Mouse (Mus musculus) stomach, embryonic 14.5 days (tissue): ENCODE measurements around the gene Hrc. TPM values are rescaled to one million over a fixed set of nuclear protein-coding genes. Genes with fewer than 3 reads are reported as not detected.

Experiments
- ATAC-seq: fragments of 200-750 bp; cut with Nextera tagmentation; 2 replicates; pipeline ENCODE4 v1.8.0; 2017; ENCODE audit warnings: low read depth, moderate TSS enrichment; ENCODE audit not compliant: insufficient number of reproducible peaks, insufficient read depth, low FRiP score
- H3K27ac ChIP-seq: fragments of 300-500 bp; sonication (generic); 2 replicates; pipeline ENCODE4 v1.5.1; 2014; ENCODE audit warnings: mild to moderate bottlenecking, low read length, moderate library complexity, mixed read lengths
- H3K27me3 ChIP-seq: fragments of 300-500 bp; sonication (generic); 2 replicates; pipeline ENCODE4 v1.6.1; 2014; ENCODE audit warnings: low read length, control low read depth, mixed read lengths; ENCODE audit not compliant: control insufficient read depth, insufficient read depth
- H3K36me3 ChIP-seq: fragments of 300-500 bp; sonication (generic); 2 replicates; pipeline ENCODE4 v1.6.1; 2014; ENCODE audit warnings: mild to moderate bottlenecking, control low read depth, low read length, moderate library complexity, mixed read lengths; ENCODE audit not compliant: control insufficient read depth, insufficient read depth
- H3K4me1 ChIP-seq: fragments of 300-500 bp; sonication (generic); 2 replicates; pipeline ENCODE4 v1.6.1; 2014; ENCODE audit warnings: low read length, control low read depth, mixed read lengths; ENCODE audit not compliant: control insufficient read depth, insufficient read depth
- H3K4me2 ChIP-seq: fragments of 300-500 bp; sonication (generic); replicated peaks from 2 replicates; pipeline ENCODE4 v1.6.1; 2014; ENCODE audit warnings: low read depth, low read length, control low read depth
- H3K4me3 ChIP-seq: fragments of 300-500 bp; sonication (generic); 2 replicates; pipeline ENCODE4 v1.5.1; 2014; ENCODE audit warnings: low read depth, low read length, control low read depth
- H3K9ac ChIP-seq: fragments of 300-500 bp; sonication (generic); replicated peaks from 2 replicates; pipeline ENCODE4 v1.6.1; 2014; ENCODE audit warnings: low read depth, mild to moderate bottlenecking, control low read depth, low read length, moderate library complexity, mixed read lengths
- H3K9me3 ChIP-seq: fragments of 300-500 bp; sonication (generic); 2 replicates; pipeline ENCODE4 v1.6.1; 2016; ENCODE audit warnings: low read depth, low read length, control low read depth; ENCODE audit not compliant: control insufficient read depth
- WGBS: fragments of 180-500 bp; shearing (Covaris S2); extraction: QIAGEN DNeasy Blood & Tissue Kit; methylation state at CpG from one replicate; pipeline ENCODE4 v1.1.7; 2014; 5-methylcytosine and 5-hydroxymethylcytosine counted together
- polyA plus RNA-seq: library from polyadenylated mRNA; unstranded; fragments of >200 nt; fragmentation: Nextera tagmentation; extraction: Ambion mirVana; gene quantifications from 2 replicates; pipeline ENCODE4 v1.2.1, GENCODE M21; 2014

Gene Hrc
- polyA plus RNA-seq, 1 experiment from 2014 or later: 1.8 TPM

DNA sequence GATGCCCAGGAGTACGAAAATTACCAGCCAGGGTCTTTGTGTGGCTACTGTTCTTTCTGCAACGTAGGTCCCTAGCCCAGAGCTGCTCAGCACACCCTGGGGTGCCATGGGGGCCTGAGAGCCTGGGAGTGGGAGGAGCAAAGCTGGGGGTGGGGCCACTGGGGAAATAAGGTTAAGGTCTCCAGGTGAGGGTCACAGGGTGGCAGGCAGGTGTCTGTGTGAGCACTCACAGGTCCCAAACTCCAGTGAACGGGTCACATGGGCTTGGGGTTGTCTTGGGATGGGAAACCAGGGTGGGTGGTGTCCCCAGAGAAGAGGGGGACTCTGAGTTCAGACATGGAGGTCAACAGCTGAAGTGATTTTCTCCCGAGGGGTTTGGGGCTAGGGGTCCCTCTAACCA is 2.4 kb downstream of the Hrc start:
- no peak overlapping the region; the same call in 1 of the 2 replicates for H3K27ac ChIP-seq
- ATAC-seq: no peak
- no peaks in the 10 kb centered on the region for H3K27me3 ChIP-seq
- H3K36me3 ChIP-seq: no peaks in the 10 kb centered on the region
- no peaks in the 10 kb centered on the region for H3K9me3 ChIP-seq
- no peak overlapping the region for H3K9ac ChIP-seq
- no peak overlapping the region for H3K4me2 ChIP-seq
- 17% methylated on average over 4 of the region's 4 CpGs for WGBS
- H3K4me3 ChIP-seq: no peak overlapping the region
- peaks cover 44% of the 10 kb centered on the region for H3K4me1 ChIP-seq

GRCm38 (mm10) chr7:45338161-45338911 is 3.2 kb downstream of the Hrc start:
- Histone ChIP-seq H3K4me1 (peaks cover 43% of the 10 kb centered on the region), H3K4me2 (peak overlapping the region; percentile 90)

DNA sequence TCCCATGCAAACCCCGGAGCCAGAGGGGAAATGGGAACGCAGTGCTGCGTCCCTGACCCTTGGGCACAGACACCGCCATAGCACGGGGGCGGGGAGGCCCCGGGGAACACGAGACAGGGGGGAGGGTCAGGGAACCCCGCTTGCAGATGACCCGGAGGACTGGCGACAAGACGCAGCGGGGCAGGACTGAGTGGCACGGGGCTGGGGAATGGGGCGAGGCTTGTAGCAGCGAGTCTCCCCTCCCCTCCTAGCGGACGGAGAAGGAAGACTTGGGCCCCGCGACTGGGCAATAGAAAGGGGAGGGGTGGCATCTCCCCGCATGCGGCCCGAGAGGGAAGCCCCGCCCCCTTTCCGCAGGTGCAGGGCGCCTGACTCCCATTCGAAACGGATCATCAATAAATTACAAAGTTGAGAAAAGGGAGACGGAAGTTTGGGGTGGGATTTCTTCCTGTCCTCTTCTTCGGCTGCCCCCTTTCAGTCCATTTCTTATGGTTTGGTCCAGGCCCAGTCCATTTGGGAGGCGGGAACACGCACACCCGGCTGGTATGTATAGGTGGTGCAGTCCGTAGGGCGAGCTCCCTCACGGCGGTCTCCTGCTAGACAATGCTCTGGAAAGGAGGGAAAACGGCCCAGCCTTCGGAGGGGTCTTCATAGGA is 4.4 kb downstream of the Hrc start:
- Histone ChIP-seq H3K27me3 (no peaks in the 10 kb centered on the region), H3K4me3 (peak overlapping the region; percentile 51), H3K4me2 (peak overlapping the region; percentile 90), H3K36me3 (no peaks in the 10 kb centered on the region), H3K9me3 (no peaks in the 10 kb centered on the region), H3K27ac (peak overlapping the region; percentile 74), H3K4me1 (peaks cover 37% of the 10 kb centered on the region), H3K9ac (no peak overlapping the region; the same call in 1 of the 2 replicates)
- peak; percentile 71; the same call in 1 of the 2 replicates for ATAC-seq
- under 1% methylated on average over 38 of the region's 39 CpGs for WGBS

More at GRCm38 (mm10) chr7:45338161-45338911, 3.2 kb downstream of the Hrc start:
- no peaks in the 10 kb centered on the region for H3K27me3 ChIP-seq
- peak; percentile 53 for ATAC-seq
- peak overlapping the region; percentile 51 for H3K4me3 ChIP-seq
- H3K27ac ChIP-seq: peak overlapping the region; percentile 74
- H3K9me3 ChIP-seq: no peaks in the 10 kb centered on the region
- H3K9ac ChIP-seq: no peak overlapping the region
- 5% methylated on average over 14 of the region's 14 CpGs for WGBS
- H3K36me3 ChIP-seq: no peaks in the 10 kb centered on the region

DNA sequence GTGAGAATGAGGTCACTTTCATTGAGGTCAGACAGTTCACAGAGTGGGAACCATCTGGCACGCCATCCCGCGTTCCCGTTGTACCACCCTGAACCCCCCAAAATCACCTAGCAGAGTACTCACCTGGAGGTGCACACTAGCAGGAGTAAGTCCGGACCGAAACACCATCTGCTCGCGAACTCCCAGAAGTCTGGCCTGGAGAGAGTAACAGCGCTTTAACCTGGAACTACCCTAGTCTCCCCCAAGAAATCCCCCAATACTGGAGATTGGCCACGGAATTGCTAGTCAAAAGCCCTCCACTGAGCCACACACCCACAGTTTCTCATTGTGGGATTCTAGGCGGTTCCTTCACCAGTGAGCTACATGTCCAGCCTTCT is 5.0 kb downstream of the Hrc start:
- H3K4me1 ChIP-seq: peaks cover 32% of the 10 kb centered on the region; the same call in 1 of the 2 replicates

DNA sequence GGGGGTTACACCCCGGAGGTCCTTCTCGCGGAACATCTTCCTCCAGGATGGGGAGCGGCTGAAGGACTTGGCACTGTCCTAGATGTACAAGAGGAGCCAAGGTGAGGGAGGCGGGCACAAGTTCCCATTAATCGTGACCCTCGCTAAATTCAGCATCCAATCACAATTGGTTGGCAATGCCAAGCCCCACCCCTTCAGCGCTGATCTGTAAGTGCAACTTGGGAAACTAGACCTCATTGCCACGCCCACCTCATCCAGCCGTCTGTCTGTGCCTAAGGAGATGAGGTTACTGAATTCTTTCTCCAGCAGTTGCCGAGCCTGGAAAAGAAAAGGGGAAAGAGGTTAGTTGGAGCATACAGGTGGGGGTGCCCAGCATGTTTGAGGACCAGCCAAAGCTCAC is 5.6 kb downstream of the Hrc start:
- no peaks in the 10 kb centered on the region for H3K9me3 ChIP-seq
- no peak overlapping the region for H3K9ac ChIP-seq
- H3K4me1 ChIP-seq: peaks cover 29% of the 10 kb centered on the region; the same call in 1 of the 2 replicates
- no peak overlapping the region for H3K27ac ChIP-seq
- ATAC-seq: no peak
- H3K27me3 ChIP-seq: no peaks in the 10 kb centered on the region
- H3K4me3 ChIP-seq: peak overlapping the region; percentile 51
- H3K4me2 ChIP-seq: peak overlapping the region; percentile 90
- 2% methylated on average over 11 of the region's 11 CpGs for WGBS
- H3K36me3 ChIP-seq: no peaks in the 10 kb centered on the region

More for the DNA sequence above, 5.0 kb downstream of the Hrc start:
- Histone ChIP-seq H3K9me3 (no peaks in the 10 kb centered on the region), H3K36me3 (no peaks in the 10 kb centered on the region), H3K4me2 (peak overlapping the region; percentile 90), H3K4me3 (peak overlapping the region; percentile 51), H3K27ac (peak overlapping the region; percentile 53), H3K9ac (no peak overlapping the region; the same call in 1 of the 2 replicates), H3K27me3 (no peaks in the 10 kb centered on the region)
- no peak for ATAC-seq
- WGBS: 2% methylated on average over 11 of the region's 11 CpGs

DNA sequence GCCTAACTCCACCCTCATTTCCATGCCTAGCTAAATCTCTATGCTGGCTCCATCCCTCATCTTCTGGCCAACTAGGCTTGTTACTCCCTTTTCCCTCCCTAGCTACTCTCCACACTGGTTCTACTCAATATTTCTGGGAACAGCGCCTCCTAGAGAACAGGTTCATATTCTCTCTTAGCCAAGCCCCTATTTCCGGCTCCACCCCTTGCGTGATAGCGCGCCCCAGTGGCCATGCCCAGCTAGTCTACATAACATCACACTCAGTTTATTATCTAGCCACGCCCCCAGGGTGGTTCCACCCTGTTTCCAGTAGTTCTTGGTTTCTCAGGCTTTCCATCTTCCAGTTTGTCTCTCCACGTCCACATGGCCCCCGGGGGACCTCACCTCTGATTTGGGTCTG is 6.2 kb downstream of the Hrc start:
- ATAC-seq: peak; percentile 16; the same call in 1 of the 2 replicates
- Histone ChIP-seq H3K27ac (no peak overlapping the region), H3K36me3 (no peaks in the 10 kb centered on the region), H3K4me1 (peaks cover 29% of the 10 kb centered on the region; the same call in 1 of the 2 replicates), H3K4me3 (no peak overlapping the region), H3K9me3 (no peaks in the 10 kb centered on the region), H3K4me2 (peak overlapping the region; percentile 90), H3K9ac (no peak overlapping the region), H3K27me3 (no peaks in the 10 kb centered on the region)
- WGBS: 6% methylated on average over 8 of the region's 8 CpGs

- Histone ChIP-seq H3K9ac (no peak overlapping the region), H3K27ac (no peak overlapping the region), H3K36me3 (no peaks in the 10 kb centered on the region), H3K4me3 (no peak overlapping the region), H3K4me1 (peaks cover 29% of the 10 kb centered on the region; the same call in 1 of the 2 replicates), H3K27me3 (no peaks in the 10 kb centered on the region), H3K9me3 (no peaks in the 10 kb centered on the region), H3K4me2 (no peak overlapping the region)
- no peak for ATAC-seq
- WGBS: 90% methylated on average over 11 of the region's 11 CpGs
These were observed 7.0 kb downstream of the Hrc start for GRCm38 (mm10) chr7:45342081-45342480.

- no peak for ATAC-seq
- Histone ChIP-seq H3K27me3 (no peaks in the 10 kb centered on the region), H3K36me3 (no peaks in the 10 kb centered on the region), H3K4me2 (no peak overlapping the region), H3K9ac (no peak overlapping the region), H3K9me3 (no peaks in the 10 kb centered on the region), H3K27ac (no peak overlapping the region), H3K4me3 (no peak overlapping the region), H3K4me1 (peaks cover 21% of the 10 kb centered on the region; the same call in 1 of the 2 replicates)
- WGBS: 24% methylated on average over 13 of the region's 13 CpGs
These were observed 8.5 kb downstream of the Hrc start for GRCm38 (mm10) chr7:45343543-45343942.
